Mouse (Mus musculus): ENCODE results near the gene Serpinb2.

DNA sequence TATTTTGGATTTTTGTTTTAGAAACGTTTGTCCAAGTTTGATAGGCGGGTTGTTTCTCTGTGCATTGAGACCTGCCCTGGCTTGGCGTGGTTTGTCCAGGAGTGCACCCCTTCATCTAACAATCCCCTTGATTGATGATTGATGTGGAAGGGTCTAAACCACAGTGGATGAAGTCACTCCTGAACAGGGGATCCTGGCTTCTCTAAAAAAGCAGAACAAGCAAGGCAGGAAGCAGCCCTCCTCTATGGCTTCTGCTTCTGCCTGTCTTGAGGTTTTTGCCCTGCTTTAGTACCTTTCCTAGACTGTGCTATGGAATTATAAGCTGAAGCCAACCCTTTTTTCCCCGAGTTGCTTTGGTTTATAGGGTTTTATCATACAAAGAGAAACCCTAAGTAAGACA lies 14.4 kb downstream of the Serpinb2 start:
- no peak for TF ChIP-seq POLR2A (IDR thresholded peaks at IDR 0.05; ENCODE audit: borderline replicate concordance, control insufficient read depth, low read depth, low read length)
- no peak for TF ChIP-seq CTCF (IDR thresholded peaks at IDR 0.05; ENCODE audit: control insufficient read depth, insufficient read depth, low read length)

All from bone marrow, adult 2 months (tissue).